Mouse (Mus musculus) fat pad, adult 2 months (tissue): ENCODE data around the gene Tpx2.

ENCODE experiments used
- DNase-seq: peaks from one replicate; pipeline ENCODE4 v3.0.0-alpha.2; 2011; ENCODE audit warnings: low read depth, low spot score; ENCODE audit errors: extremely low read depth

Gene Tpx2

DNA sequence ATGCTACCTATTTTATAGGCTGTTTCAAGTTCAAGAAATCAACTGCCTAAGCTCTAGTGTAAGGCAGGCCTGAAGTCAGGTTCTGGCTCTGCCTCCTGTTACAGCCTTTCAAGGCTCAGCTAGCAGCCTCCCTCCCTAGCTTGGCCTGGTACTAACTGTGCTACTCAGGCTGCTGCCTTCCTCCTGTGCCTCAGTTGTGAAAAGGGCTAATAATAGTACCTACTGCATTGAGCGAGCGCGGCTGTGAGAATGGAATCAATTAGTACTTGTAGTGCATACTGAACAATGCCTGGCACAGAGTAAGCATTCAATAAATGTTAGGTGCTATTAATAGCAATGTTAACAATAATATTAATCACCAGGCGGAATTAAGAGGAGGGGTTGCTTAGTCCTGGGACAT lies 27.8 kb upstream of the Tpx2 start:
- no peak for DNase-seq

GRCm38 (mm10) chr2:152820369-152820768 lies 27.4 kb upstream of the Tpx2 start:
- DNase-seq: no peak

DNA sequence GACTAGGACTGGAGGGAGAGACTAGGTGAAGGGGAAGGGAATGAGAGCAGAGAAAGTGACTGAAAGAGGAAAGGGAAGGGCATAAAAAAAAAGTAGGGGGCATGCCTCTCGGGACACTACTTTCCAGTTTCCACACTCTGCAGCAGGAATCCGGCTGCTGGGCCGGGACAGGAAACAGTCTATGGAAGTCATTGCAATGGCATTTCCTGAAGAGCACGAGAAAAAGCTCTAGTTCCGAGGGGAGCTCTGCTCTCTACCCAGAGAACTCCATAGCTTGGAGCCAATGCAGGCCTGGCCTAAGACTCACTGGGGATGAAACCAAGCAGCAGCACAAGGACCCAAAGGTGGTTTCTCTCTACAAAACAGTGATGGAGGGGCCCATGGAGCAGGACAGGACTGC lies 26.7 kb upstream of the Tpx2 start:
- no peak for DNase-seq

DNA sequence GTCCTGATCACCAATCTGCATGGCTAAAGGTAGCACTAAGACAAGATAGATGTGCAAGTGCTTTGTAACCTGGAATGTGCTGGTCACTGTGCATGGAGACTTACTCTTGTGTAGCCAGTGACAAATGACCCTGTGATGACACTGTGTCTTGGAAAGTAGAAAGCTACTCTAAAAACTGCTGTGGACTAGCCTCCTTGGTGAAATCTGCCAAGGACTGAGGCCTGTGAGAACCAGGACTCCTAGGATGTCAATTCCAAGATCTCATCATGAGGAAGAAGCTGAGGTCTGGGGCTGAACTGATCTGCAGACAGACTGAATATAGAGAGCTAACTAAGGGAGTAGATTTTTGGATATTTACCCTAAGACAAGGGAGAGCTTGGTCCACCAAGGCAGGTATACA lies 26.2 kb upstream of the Tpx2 start:
- DNase-seq: no peak

DNA sequence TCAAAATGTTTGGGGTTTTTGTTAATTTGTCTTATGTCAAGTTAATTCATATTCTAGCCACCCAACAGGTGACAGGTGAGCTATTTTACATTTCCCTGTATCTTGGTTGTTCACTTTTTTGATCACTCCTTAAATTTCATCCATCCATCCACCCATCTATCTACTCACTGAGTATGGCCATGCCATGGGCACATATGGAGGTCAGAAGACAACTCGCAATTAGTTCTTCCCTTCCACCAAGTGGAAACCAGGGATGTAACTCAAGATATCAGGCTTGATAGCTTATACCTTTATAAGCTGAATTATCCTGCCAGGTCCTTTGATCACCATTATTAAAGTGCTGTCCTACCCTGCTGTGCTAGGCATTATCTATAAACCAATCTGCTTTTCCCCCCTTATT lies 24.0 kb upstream of the Tpx2 start:
- DNase-seq: no peak

- no peak for DNase-seq
Measured at GRCm38 (mm10) chr2:152824438-152825167, 23.2 kb upstream of the Tpx2 start.

DNA sequence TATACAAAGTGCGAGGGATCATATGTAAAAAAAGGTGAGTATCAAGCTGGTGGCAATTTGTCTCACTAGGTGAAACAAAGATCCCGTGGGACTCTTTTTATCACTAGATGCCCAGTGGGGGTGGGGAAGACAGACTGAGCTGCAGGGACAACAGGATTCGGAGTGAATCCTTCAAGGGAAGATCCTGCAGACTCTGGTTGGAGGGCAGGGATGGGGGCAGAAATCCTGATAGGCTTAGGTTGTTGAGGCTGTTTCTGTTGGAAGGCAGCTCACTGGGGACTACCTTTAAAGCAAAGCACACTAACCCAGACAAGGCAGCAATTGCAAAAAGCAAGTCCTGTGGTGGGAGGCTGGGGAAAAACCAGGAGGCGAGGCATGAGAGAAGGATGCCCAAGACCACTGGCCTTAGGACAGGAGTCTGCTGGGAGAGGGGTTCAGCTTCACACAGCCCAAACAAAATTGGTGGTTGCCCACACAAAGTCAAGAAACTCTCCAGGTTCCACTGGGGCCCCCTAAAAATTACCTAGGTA lies 22.5 kb upstream of the Tpx2 start:
- no peak for DNase-seq

GRCm38 (mm10) chr2:152825713-152826112 lies 22.1 kb upstream of the Tpx2 start:
- no peak for DNase-seq

- no peak for DNase-seq
Measured at GRCm38 (mm10) chr2:152826481-152826880, 21.3 kb upstream of the Tpx2 start.

DNA sequence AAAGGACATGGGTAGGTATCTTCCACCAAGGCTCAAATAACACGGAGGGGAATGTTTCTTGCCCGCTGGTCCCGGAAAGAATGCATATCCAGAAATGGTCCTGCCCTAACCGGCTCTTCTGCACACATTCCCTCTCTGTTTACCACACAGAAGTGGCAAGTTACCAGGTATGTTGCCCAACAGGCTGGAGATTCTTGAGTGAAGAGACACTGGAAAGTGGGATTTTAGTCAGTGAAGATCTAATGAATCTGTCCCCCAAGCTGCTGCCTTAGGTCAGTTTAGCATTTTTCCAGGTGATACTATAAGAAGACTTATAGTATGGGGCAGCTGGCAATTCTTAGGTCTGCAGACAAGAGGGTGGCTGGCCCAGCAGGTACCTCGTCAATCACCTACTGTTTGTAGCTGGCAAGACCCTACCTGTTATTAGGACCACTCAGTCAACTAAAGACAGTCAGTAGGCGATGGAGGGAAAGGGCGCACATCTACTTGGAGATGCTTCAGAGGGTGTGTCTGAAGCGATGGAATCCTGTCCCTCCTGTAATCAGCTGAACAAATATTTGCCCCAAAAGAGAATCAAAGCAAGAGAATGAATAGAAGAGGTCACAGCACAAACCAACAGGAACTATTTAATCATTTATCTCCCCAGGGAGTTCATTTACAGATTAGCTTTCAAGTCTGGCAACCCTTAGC lies 20.3 kb upstream of the Tpx2 start:
- no peak for DNase-seq

DNA sequence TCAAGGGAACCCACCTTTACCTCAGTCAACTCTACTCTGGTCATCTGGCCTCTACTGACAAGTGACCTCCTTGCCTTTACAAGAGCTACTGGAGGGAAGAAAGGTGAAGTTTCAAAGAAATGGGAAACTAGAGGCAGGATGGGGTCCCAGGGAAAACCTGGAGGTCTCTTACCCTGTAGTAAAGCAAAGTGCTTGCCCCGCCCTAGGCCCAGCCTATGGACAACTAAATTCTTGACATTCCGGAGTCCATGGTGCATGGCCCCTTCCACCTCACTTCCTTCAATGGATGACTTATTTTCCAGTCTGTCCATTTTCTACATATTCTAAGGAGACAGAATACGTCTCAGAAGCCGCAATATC lies 19.8 kb upstream of the Tpx2 start:
- DNase-seq: no peak

- no peak for DNase-seq
Measured at GRCm38 (mm10) chr2:152828532-152828931, 19.2 kb upstream of the Tpx2 start.

GRCm38 (mm10) chr2:152829367-152829881 lies 18.3 kb upstream of the Tpx2 start:
- DNase-seq: no peak

DNA sequence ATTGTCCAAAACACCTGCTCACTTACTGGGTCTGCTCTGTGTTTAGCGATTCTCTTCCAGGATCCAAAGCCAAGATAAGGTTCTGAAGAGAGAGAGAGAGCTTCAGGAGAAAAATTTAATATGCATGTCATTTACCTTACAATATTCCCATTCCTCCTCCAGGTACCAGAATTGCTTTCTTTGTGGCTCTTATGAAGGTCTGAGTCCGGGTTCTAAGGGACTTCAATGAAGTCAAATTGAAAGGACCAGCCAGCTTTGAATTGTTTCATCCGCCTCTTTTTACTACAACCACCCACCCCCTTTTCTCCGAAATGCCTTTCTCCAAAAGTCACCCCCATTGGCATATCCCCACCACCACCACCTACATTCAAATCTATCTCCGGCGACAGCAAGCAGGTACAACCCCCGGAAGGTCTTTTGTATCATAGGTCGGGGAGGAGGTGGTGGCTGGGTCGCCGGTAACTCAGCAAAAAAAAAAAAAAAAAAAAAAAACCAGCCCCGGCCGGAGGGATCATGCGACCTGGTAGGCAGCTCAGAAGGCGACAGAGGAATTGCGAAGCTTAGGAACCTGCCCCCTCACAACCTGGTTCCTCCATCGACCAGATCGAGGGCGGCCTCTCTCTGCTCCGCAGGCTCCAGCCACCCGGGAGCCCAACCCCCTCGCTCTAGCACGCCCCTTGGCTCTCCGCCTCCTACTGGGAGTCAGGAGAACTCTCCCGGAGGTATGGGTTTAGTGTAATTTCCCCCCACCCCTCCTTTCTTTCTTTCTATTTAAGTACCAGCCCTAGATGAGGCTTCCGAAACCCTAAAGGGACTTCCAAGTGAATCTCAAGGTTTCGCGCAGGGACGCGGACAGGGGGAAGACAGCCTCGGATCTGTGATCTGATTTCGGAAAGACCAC lies 17.5 kb upstream of the Tpx2 start:
- DNase-seq: no peak

DNA sequence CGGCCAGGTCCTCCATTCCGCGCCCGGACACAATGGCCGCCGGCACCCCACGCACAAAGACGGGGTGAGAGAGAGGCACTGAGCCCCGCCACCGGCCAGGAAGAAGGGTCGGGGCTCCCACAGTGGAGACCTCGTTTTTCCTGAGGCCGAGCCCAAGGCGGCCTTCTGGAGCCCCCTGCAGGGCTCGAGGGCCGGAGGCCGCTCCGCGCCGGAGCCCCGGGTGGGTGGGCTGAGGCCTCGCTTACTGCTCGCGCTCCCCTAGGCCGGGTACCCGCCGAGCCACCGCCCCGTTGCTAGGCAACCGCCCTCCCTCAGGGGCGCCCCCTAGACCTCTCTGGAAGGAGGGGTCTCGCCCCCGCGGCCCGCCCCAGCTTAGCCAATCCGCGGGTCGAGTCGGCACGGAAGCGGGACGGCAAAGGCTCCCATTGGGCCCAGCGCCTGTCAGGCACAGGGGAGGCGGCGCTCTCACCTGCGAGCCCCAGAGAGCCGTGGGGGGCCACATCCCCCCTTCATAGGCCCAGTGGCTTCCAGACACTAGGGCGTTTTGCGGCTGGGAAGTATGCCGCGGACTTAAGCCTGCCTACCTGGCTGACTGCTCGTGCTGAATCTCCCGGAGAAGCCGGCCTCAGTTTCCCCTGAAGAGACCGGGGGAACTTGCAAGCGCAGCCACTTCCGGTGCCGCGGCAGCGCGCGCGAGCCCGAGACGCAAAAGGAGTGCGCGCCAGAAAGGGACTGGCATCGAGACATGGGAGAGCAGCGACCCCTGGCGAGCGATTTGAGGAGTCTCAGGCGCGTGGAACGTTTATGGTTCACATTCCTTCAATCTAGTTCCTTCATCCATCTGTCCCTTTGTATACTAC lies 16.5 kb upstream of the Tpx2 start, which contains the start of gene Bcl2l1:
Gene Bcl2l1 (minus strand): TSS at position 710 of the 860 bp plus-strand sequence.
- no peak for DNase-seq

DNA sequence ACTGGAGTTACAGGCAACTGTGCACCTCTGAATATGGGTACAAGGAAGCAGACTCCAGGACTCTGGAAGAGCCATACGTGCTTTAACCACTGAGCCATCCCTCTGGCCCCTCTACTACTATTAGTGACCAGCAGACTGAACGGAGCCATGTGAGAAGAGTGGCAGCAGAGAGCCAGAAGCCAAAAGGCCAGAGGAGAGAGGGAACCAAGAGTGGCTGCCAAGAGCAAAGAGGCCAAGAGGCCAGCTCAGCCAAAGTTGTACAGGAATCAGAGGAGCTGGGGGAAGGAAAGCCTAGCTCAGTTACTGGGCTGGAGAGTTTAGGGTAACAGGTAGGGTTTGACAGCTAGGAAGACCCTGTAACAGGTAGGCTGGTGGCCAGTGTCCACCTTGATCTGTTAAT lies 8.5 kb upstream of the Tpx2 start:
- no peak for DNase-seq

GRCm38 (mm10) chr2:152842741-152843140 lies 5.0 kb upstream of the Tpx2 start:
- no peak for DNase-seq

GRCm38 (mm10) chr2:152847057-152847814 lies 528 bp upstream of the Tpx2 start:
- no peak for DNase-seq

- DNase-seq: no peak
Measured at GRCm38 (mm10) chr2:152848466-152848865, 702 bp downstream of the Tpx2 start.

GRCm38 (mm10) chr2:152859501-152859900 lies 11.7 kb downstream of the Tpx2 start:
- DNase-seq: no peak
